Mouse (Mus musculus) ES-E14 (cell line): ENCODE data around the gene Rnf149. TPM values are rescaled to one million over a fixed set of nuclear protein-coding genes. Genes with fewer than 3 reads are reported as not detected.

Source experiments
- DNase-seq: peaks from one replicate; pipeline ENCODE4 v3.0.0-alpha.2; 2013; ENCODE audit warnings: low read depth, low spot score
- H3K27ac ChIP-seq: 2 replicates; pipeline ENCODE4 v1.5.1; 2012; ENCODE audit warnings: low read depth, mild to moderate bottlenecking, low read length, moderate library complexity, mixed read lengths; ENCODE audit not compliant: poor library complexity, insufficient read depth, severe bottlenecking
- H3K36me3 ChIP-seq: 2 replicates; pipeline ENCODE4 v1.6.1; 2012; ENCODE audit warnings: mild to moderate bottlenecking, low read length, moderate library complexity, mixed read lengths; ENCODE audit not compliant: control insufficient read depth, poor library complexity, insufficient read depth, severe bottlenecking
- H3K4me1 ChIP-seq, 2 experiments: fragments of 150-350 bp in 1 of 2; sonication (generic) in 1 of 2; 2 replicates each; pipeline ENCODE4 v1.6.1; 2012; ENCODE audit warnings: low read length in 2 of 2, mild to moderate bottlenecking in 1 of 2, mixed read lengths in 1 of 2; ENCODE audit not compliant: control insufficient read depth in 2 of 2, insufficient read depth in 2 of 2, poor library complexity in 1 of 2
- H3K4me3 ChIP-seq, 2 experiments: fragments of 150-350 bp in 1 of 2; sonication (generic) in 1 of 2; 2 replicates each; pipeline ENCODE4 v1.5.1; 2012; ENCODE audit warnings: low read length in 2 of 2, low read depth in 1 of 2, mild to moderate bottlenecking in 1 of 2, mixed read lengths in 1 of 2; ENCODE audit not compliant: insufficient read depth in 1 of 2, poor library complexity in 1 of 2, severe bottlenecking in 1 of 2
- H3K9ac ChIP-seq: 2 replicates; pipeline ENCODE4 v1.6.1; 2012; ENCODE audit warnings: low read depth, mild to moderate bottlenecking, low read length, mixed read lengths; ENCODE audit not compliant: poor library complexity, insufficient read depth, severe bottlenecking
- H3K9me3 ChIP-seq: fragments of 150-350 bp; sonication (generic); 2 replicates; pipeline ENCODE4 v1.6.1; 2012; ENCODE audit warnings: low read depth, mild to moderate bottlenecking, low read length; ENCODE audit not compliant: control insufficient read depth, insufficient read depth
- CHD2 ChIP-seq: IDR thresholded peaks from 2 replicates; pipeline ENCODE4 v1.6.1; 2014; ENCODE audit warnings: mild to moderate bottlenecking, low read depth, low read length, inconsistent platforms
- HCFC1 ChIP-seq: IDR thresholded peaks from 2 replicates; pipeline ENCODE4 v1.6.1; 2012; ENCODE audit warnings: low read length, inconsistent platforms, borderline replicate concordance; ENCODE audit not compliant: insufficient read depth
- MAFK ChIP-seq: IDR thresholded peaks from 2 replicates; pipeline ENCODE4 v1.6.1; 2014; ENCODE audit warnings: mild to moderate bottlenecking, low read depth, low read length, inconsistent platforms; ENCODE audit not compliant: insufficient read depth
- ZC3H11A ChIP-seq: IDR thresholded peaks from 2 replicates; pipeline ENCODE4 v1.6.1; 2012; ENCODE audit warnings: low read depth, mild to moderate bottlenecking, inconsistent platforms, low read length, borderline replicate concordance
- ZNF384 ChIP-seq: IDR thresholded peaks from 2 replicates; pipeline ENCODE4 v1.6.1; 2012; ENCODE audit warnings: low read depth, low read length, inconsistent platforms
- in situ Hi-C, 2 experiments: fragments of 600-800 bp; cut with MboI; formaldehyde crosslinking; loops; one replicate each; pipeline ENCODE4 v1.15.1; 2025; ENCODE audit warnings: low sequenced_read_pairs in 2 of 2, inconsistent platforms in 1 of 2; ENCODE audit not compliant: unreplicated experiment in 2 of 2
- total RNA-seq: library from RNA; depleted of rRNA; stranded (reverse); fragments of 300-350 nt; gene quantifications from 2 replicates; pipeline ENCODE4 v1.2.3, GENCODE M21; 2012

The Rnf149 gene
- total RNA-seq, 1 experiment = 61.7 TPM

DNA sequence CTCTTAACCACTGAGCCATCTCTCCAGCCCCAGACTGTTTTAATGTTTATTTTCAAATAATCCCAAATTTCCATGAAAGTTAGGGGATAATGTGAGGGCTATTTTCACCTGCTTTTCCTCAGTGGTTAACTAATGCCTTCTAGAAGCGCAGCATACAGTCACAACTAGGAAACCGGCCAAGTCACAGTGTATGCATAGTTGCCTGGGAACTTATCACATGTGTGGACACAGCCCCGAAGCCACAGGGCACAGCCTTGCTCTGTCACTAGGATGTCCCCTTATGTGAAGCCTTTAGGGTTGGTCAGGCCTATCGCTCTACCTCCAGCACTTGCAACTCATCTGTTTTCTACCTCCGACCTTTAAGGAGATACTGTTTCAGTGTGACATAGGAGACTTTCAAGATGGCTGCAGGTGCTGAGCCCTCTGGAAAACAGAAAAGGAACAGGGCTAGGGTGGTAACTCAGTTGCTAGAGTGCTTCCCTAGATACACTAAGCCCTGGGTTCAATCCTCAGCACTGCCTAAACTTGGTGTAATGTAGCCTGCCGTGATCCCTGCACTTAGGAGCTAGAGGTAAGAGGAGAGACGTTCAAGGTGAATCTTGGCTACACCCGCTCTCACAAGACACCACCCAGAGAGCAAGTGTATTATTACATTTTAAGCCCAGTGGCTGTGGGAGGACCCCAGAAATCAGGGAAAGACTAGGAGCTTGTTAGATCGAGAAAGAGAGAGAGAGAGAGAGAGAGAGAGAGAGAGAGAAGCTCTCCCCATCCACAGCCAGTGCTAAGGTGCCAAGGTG is 50.6 kb downstream of the Rnf149 start:
- Histone ChIP-seq H3K27ac (no peak overlapping the region; the same call in 1 of the 2 replicates), H3K9me3 (no peaks in the 10 kb centered on the region), H3K36me3 (no peaks in the 10 kb centered on the region), H3K9ac (peak overlapping the region; percentile 21; the same call in 1 of the 2 replicates), H3K4me3 (no peak overlapping the region), H3K4me1 (peaks cover 8 to 14% of the 10 kb centered on the region in 2 experiments; a peak in 3 of 4 replicates)
- in situ Hi-C loops = no loop called here
- TF ChIP-seq HCFC1 = no peak
- no peak for TF ChIP-seq CHD2
- no peak for TF ChIP-seq MAFK
- no peak for DNase-seq

DNA sequence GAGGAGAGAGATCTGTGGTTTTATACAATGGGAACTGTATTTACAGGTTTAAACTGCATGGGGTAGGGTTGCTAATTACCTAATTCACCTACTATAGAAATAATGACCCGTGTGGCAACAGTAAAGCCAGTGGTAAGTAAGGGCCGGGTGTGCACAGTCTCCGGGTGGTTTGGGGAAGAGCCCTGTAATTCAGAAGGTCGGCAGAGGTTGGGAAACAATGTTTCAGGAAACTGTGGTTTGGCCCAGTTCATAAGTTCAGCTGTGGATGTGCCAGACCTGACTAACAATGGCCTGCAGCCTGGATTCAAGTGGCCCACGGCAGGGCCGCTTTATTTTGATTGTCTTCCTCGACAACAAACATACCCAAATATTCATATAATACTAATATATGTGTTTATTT is 51.4 kb downstream of the Rnf149 start:
- no peak overlapping the region for H3K9ac ChIP-seq
- no peaks in the 10 kb centered on the region for H3K9me3 ChIP-seq
- no peak overlapping the region for H3K4me3 ChIP-seq
- DNase-seq = no peak
- H3K4me1 ChIP-seq = peaks cover 9 to 14% of the 10 kb centered on the region in 2 experiments; a peak in 3 of 4 replicates
- in situ Hi-C loops = no loop called here
- H3K27ac ChIP-seq = no peak overlapping the region
- TF ChIP-seq ZC3H11A (no peak), MAFK (no peak), ZNF384 (no peak), CHD2 (no peak), HCFC1 (no peak)
- no peaks in the 10 kb centered on the region for H3K36me3 ChIP-seq

DNA sequence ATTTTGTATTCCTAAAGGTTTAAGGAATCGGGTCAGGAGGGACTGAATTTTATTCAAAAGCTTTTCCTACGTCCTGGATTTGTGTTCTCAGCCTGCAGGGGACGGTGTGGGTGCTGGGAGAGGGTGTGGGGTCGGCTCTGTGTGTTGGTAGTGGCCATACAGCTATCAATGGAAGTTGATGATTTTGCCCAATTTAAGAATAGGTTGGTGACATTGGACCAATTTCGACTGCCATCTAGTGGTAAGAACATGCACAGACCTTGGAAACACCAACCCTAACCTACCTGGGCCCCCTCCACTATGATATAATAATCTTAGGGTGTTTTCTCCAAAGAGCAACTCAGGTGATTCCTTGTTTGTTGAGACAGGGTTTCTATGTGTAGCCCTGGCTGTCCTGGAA is 54.7 kb downstream of the Rnf149 start:
- H3K4me1 ChIP-seq = peaks cover 8 to 13% of the 10 kb centered on the region in 2 experiments; a peak in 2 of 4 replicates
- no peaks in the 10 kb centered on the region for H3K36me3 ChIP-seq
- no peaks in the 10 kb centered on the region for H3K9me3 ChIP-seq
- H3K4me3 ChIP-seq = no peak overlapping the region
- DNase-seq = no peak
- H3K9ac ChIP-seq = no peak overlapping the region
- TF ChIP-seq CHD2 (no peak), MAFK (no peak), ZC3H11A (no peak), HCFC1 (no peak), ZNF384 (no peak)
- in situ Hi-C loops = loop anchor here (25.0 kb wide), 2 partner anchors 135 to 510 kb away; no protein-coding TSS in a partner anchor
- no peak overlapping the region for H3K27ac ChIP-seq

DNA sequence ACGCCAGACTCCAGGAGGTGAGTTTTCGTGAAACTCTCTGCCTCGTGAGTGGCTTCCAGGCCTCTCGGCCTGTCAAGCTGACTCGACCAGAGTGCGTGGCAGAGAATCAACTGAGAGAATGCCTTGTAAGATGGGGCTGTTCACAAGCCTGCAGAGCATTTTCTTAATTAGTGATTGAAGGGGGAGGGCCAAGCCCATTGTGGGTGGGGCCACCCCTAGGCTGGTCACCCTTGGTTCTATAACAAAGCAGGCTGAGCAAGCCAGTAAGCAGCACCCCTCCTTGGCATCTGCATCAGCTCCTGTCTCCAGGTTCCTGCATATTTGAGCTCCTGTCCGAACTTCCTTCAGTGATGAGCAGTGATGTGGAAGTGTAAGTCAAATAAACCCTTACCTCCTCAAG is 55.9 kb downstream of the Rnf149 start:
- DNase-seq = no peak
- H3K4me1 ChIP-seq = peaks cover 5 to 8% of the 10 kb centered on the region in 2 experiments; a peak in 1 of 4 replicates
- H3K9ac ChIP-seq = no peak overlapping the region
- TF ChIP-seq HCFC1 (no peak), CHD2 (no peak), MAFK (no peak), ZNF384 (no peak), ZC3H11A (no peak)
- no peak overlapping the region for H3K4me3 ChIP-seq
- H3K36me3 ChIP-seq = no peaks in the 10 kb centered on the region
- H3K27ac ChIP-seq = peak overlapping the region; percentile 66; the same call in 1 of the 2 replicates
- no peaks in the 10 kb centered on the region for H3K9me3 ChIP-seq
- in situ Hi-C loops = loop anchor here (25.0 kb wide), 2 partner anchors 134 to 509 kb away; no protein-coding TSS in a partner anchor
